Mouse (Mus musculus): ENCODE measurements around the gene H2al1n.
"Not testable (repeated sequence)": the region's sequence is repeated elsewhere in the genome, so short reads cannot be mapped to it uniquely, and the experiment has no call there.

The H2al1n gene

DNA sequence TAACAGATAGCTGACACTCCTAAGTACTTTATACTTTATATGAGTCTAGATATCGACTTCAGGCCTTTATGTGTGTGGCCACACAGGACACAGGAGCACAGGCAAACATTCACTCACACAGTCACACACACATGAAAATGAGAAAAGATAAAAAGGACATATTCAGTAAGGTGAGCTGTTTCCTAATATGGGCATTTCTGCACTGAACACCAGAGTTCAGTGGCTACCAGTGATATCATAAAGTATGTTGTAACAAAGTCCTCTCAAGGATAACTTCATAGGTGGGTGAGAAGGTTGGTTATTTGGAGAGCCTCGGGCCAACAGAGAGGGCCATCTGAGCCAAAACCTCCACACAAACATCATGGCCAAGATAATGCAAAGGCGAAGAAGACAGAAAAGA is at the start of gene H2al1n:
H2al1n (plus strand) TSS at position 301 of the 400 bp plus-strand sequence.
- not testable (repeated sequence) for DNase-seq

DNA sequence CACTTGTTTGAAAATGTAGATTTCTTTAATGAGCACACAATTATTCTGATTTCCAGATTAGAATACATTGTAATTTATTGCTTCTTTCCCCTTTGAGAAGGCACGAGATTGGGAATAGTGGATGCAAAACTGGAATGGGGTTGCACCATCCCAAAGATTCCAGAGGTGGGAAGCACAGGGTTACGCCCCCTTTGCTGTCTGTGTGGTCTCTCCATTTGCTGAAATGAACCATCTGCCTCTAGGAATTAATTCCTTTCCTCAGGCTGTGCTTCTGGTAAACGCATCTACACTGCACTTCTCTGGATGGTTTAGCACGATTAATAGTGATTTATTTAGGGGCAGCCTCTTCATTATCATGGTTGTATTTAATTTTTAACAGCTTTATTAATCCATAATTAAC is 11.7 kb upstream of the H2al1n start:
- peak; percentile 2 for DNase-seq

DNA sequence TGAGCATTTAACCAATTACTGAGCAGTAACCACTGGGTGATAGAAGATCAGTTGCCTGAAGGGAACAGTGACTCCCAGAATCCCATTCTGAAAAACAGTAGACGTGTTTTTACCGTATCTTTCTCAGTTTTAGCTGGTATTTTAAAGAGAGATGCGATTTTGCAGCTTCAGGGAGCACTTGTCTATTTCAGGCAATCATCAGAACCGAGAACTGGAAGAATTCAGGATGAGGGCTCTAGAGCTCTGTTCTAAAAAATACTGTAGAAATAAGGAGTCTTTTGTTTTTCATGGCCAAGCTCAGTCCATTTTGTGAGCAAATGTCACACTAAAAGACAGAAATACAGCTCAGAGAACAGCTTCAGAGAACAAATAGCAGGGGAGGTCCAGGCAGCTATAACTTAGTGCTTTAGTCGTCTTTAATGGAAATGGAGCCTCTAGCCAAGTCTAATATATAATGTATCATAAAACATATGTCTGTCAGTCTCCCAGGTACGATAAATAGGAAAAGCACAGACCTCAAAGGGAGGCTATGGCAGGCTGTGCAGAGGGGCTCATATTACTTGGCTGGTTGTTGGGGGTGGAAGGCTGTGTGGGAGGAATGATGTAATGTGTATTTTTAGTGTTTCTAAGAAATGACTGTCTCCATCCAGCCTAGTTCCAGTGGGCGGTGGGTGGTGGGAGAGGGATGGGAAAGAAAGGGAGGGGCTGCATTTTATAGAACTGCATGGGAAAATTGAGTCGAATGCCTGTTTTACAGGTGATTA is 4.7 kb upstream of the H2al1n start:
- DNase-seq: peak; percentile 28

DNA sequence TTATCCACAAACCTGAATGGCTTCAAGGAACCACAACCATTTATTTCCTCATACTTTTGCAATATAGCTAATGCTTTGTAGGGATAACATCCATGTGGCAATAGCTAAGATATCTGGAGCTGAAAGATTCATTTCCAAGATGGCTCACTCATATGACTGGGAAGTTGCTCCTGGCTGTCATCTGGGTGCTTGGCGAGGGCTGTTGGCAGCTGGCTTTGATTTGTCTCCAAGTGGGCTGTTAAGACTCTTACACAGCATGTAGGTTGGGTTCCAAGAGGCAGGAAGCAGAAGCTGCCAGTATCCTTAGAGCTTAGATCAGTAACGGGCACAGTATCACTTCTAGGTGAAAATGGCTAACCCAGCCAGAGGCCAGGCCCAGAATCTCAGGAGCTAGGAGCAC is 18.3 kb downstream of the H2al1n start:
- DNase-seq: no peak

DNA sequence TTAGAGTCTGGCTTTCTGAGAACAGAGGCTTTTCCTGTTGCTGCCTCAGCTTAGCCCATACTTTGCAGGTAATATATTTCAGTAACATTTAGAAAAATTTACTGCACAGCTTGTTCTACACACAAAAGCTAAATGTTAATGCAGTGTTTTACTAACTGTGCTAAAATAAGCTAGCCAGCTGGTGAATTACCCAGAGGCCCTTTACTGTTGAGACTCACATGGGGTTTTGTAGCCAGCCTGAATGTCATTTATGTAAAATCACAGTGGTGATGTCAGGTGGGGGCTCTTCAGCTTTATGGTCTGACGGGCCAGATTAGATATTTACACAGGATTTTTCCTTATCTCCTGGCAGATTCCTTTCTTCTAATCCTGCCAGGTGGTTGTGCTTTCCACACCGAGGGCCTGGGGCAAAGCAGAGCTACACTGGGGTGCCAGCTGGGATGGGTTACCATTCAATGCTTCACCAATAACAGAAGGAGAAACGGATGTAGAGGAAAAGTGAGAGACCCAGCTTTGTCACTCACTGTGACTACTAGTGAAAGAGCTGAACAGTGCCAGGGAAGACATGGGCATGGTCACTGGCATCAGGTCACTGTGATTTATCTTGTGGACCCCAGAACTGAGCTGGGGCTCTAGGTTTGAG is 48.8 kb downstream of the H2al1n start:
- DNase-seq: no peak

All from embryo, embryonic 11 days (tissue).